Mouse (Mus musculus) olfactory bulb, adult 2 months (tissue): ENCODE data around the gene Atp6v0e2.

ENCODE experiments used
- CTCF ChIP-seq: fragments of 200-500 bp; IDR thresholded peaks from 2 replicates; pipeline ENCODE4 v1.5.1; 2012; ENCODE audit warnings: low read depth, mild to moderate bottlenecking, low read length, moderate library complexity; ENCODE audit not compliant: insufficient read depth
- POLR2A ChIP-seq: fragments of 200-500 bp; IDR thresholded peaks from 2 replicates; pipeline ENCODE4 v1.6.1; 2012; ENCODE audit warnings: mild to moderate bottlenecking, low read depth, low read length, moderate library complexity; ENCODE audit not compliant: insufficient read depth

- TF ChIP-seq CTCF (no peak), POLR2A (no peak)
Observed at GRCm38 (mm10) chr6:48546271-48546670, 8.9 kb downstream of the Atp6v0e2 start.
